Mouse (Mus musculus) cerebellum, postnatal 36 days (tissue): Measurements from ENCODE around the gene Chd5.

Source experiments
- DNase-seq, 2 experiments: peaks; one replicate each; pipeline ENCODE4 v3.0.0; 2021 to 2022; ENCODE audit warnings: mixed read lengths in 2 of 2

Gene Chd5

GRCm38 (mm10) chr4:152338419-152339292 lies at the start of gene Chd5:
Gene Chd5 (plus strand): TSS chr4:152338651.
- DNase-seq = peak; percentile 46 to 59

GRCm38 (mm10) chr4:152290385-152290784 lies 48.1 kb upstream of the Chd5 start:
- no peak for DNase-seq

- no peak for DNase-seq
These were observed 47.5 kb upstream of the Chd5 start for GRCm38 (mm10) chr4:152290991-152291390.

- no peak for DNase-seq
These were observed 46.9 kb upstream of the Chd5 start, which contains the start of gene Hes3 for GRCm38 (mm10) chr4:152291562-152291961. Gene Hes3 (minus strand): TSS chr4:152291662.

DNA sequence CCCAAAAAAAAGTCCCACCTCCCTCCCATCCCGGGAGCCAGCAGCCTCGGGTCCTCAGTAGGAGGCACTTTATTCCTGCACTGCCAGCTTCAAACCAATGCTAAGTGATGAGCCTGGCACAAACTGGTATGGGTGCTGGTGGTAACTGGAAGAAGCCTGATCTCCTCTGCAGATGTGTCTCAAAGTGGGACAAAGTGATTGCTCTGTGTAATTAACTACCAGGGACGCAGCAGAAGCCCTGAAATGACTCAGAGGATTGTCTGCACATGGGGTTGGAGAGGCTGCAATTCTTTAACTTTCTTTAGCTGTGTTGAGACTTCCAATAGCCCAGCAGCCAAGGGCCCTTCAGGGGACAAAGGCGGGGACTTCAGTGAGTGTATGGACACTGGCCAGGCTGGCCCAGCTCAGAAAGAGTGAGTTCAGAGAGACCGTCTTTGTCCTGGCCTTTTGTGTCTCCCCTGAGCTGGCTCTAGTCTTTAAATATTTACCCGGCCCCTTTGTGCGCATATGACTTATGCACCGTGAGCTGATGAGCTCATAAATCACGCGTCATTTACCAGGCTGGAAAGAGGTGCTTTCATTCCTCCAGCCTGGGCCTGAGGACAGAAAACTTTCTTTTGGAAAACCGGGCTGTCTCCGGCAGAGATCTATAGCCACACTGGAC lies 46.2 kb upstream of the Chd5 start:
- DNase-seq = no peak

GRCm38 (mm10) chr4:152294188-152294929 lies 44.1 kb upstream of the Chd5 start:
- DNase-seq = no peak

DNA sequence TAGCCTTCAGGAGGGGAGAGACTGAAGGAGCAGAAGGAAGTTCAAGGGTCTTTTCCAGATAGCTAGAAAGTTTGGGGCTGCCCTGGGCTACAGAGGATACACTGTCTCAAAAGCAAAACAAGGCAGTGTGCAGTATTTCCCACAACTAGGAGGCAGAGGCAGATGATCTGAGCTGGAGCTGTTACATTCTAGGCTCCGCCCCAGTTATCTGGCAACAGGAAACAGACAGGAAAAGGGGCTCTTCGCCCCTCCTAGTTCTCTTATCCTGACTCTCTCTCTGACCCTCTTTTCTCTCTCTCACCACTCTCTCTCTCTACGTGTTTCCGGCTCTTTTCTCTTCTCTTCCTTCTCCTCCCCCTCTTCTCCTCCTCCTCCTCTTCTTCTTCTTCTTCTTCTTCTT lies 42.5 kb upstream of the Chd5 start:
- no peak for DNase-seq

DNA sequence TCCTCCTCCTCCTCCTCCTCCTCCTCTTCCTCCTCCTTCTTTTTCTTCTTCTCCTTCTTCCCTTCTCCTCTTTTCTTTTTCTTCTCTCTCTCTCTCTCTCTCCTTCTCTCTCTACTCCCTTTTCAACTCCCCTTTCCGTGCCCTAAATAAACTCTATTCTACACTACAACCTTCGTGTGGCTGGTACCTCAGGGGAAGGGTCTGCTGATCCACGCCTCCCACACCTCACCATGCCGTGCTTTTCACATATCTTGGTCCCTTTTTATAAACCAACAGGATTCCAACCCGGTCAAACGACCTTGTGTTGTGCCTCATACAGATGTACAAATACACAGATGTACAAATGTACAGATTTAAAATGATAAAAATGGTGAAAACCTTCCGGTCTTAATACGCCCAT lies 42.1 kb upstream of the Chd5 start:
- no peak for DNase-seq

DNA sequence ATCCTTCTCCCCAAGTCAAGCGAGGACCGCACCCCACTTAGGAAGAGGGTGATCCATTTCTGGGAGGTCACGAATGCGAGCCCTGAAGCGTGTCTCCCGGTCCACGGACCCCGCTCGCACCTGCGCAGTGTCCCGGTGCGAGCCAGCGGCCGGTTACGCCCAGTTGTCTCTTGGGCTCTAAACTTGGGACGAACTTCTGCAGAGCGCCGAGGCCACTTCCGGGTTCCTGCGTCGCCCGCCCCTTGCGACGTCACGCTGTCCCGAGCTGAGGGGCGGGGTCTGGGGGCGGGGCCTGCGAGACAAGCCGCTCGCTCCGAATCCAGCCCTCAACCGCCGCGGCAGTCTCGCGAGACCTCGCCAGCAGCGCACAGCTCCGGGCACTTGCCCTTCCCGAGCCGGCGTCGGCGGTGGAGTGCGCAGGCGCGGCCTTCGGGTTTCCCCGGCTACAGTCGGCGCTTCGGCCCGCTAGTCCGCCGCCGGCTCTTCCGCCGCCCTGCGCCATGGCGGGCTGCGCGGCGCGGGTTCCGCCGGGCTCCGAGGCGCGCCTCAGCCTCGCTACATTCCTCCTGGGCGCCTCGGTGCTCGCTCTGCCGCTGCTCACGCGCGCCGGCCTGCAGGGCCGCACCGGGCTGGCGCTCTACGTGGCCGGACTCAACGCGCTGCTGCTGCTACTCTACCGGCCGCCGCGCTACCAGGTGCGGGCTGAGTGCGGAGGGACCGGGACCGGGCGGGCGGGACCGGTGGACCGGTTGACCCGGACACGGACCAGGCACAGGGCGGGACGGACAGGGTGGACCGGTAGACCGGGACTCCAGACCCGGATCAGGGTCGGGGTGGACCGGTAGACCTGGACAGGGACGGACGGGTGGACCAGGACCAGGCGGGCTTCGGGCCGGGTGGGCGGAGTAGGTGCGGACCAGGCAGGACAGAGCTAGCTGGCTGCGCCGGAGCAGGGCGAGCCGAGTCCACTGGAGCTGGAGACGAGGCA lies 41.3 kb upstream of the Chd5 start, which contains the start of gene Icmt:
Icmt (plus strand) TSS at position 354 of the 988 bp plus-strand sequence.
- DNase-seq = peak; percentile 99 to 100

GRCm38 (mm10) chr4:152298836-152299235 lies 39.6 kb upstream of the Chd5 start:
- no peak for DNase-seq

DNA sequence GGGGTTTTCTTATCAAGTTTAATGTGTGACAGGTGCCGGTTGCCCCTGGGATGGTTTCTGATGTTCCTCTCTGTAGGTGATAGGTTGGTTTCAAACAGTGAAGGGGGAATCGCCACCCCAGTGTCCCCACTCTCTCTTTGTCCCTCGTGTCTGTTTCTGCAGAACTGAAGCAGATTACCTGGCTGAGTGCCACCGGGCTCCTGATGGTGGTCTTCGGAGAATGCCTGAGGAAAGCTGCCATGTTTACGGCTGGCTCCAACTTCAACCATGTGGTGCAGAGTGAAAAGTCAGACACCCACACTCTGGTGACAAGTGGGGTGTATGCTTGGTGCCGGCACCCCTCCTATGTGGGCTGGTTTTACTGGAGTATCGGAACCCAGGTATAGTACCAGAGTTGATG lies 38.1 kb upstream of the Chd5 start:
- DNase-seq = no peak

- DNase-seq = no peak
These were observed 36.4 kb upstream of the Chd5 start for GRCm38 (mm10) chr4:152302012-152302411.

DNA sequence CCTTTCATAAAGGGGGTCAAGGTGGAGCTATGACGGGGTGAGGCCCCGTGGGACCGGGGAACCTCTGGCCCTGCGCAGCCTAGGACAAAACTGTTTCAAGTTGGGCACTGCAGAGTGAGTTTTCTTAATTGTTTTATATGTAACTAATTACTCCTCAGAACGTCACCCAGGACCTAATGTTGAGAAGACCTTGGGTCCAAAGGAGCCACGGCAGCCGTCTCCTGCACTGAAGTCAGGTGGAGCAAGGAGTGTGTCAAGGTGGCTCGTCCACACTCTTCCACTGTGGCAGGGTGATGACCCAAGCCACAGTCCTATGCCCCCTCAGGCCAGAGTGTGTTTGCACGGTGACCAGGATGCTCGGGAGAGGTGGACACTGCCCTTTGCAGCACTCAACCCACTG lies 35.3 kb upstream of the Chd5 start:
- DNase-seq = no peak

DNA sequence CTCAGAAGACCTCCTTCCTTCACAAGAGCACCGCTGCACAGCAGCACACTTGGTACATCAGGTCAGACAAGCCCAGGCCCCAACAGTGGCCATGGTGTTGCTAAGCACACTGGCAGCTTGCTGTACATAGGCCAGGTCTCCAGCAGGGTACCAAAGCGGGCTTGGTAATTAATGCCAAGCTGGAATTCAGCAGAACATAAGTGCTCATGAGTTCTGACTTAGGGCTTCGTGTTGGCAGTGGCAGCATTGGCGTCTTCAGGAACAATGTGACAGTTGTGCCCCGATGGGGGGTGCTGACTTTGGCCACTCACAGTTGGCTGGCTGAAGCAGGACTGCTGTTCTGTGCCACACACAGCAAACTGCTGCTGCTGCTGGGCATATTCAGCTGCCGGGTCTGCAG lies 33.8 kb upstream of the Chd5 start:
- DNase-seq = no peak

DNA sequence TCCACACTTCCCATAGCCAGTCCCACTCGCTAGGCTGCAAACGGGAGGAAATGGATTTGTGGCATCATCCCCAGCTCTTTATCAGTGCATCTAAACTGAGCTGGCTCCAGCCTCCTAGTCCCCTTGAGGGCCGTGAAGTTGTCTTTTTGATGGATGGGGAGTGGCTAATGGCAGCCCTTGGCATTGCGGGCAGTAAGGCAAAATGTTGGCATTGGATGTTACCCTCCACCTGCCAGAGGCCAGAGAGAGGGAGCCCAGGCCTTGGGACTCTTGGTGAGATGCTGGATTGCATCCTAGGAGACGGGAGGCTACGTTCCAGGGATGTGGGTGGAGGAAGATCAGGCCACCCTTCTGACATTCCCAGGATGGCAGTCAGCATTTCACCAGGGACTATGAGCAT lies 32.5 kb upstream of the Chd5 start:
- no peak for DNase-seq

DNA sequence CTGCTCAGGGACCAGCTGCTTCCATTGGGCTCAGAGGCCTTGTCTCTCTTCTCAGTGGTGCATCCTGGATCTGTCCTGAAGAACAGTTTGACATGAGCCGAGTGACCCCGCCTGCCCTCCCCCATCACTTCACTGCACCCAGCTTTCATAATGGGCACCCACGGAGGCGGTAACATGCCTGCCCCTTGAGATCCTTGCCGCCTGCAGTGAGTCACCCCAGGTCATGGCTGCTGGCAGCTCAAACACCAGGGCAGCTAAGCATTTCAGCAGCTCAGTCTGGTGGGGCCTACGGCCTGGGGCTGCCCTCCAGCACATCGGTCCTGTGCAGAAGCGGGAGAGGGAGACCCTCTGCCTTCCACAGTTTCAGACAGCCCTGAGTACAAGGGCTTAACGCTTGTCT lies 30.9 kb upstream of the Chd5 start:
- DNase-seq = no peak

GRCm38 (mm10) chr4:152312186-152312585 lies 26.3 kb upstream of the Chd5 start:
- no peak for DNase-seq

GRCm38 (mm10) chr4:152313211-152313632 lies 25.2 kb upstream of the Chd5 start:
- DNase-seq = no peak

DNA sequence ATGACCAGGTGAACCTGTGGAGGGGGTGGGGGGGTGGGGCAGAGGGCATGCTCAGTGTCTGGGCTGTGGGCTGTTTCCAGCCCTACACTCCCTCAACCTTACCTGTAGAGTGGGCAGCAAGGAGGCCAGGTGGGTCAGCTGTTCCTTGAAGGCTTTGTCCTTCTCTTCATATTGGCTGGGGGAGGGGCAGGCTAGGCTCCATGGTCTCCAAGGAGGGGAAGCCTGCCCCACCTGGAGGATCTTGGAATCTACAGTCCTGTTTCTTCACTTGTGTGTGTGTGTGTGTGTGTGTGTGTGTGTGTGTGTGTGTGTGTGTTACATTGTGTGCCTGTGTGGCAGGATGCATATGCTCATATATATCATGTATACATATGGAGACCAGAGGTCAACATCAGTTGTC lies 24.5 kb upstream of the Chd5 start:
- no peak for DNase-seq

GRCm38 (mm10) chr4:152315498-152316213 lies 22.8 kb upstream of the Chd5 start:
- DNase-seq = no peak

GRCm38 (mm10) chr4:152317631-152318033 lies 20.8 kb upstream of the Chd5 start:
- no peak for DNase-seq
